Mouse (Mus musculus): ENCODE results near the gene Hipk2. TPM values are rescaled to one million over a fixed set of nuclear protein-coding genes. Genes with fewer than 3 reads are reported as not detected.

Hipk2 gene
- total and polyA plus RNA-seq, 2 experiments from 2014 or later, result 24.9 to 60.3 TPM

DNA sequence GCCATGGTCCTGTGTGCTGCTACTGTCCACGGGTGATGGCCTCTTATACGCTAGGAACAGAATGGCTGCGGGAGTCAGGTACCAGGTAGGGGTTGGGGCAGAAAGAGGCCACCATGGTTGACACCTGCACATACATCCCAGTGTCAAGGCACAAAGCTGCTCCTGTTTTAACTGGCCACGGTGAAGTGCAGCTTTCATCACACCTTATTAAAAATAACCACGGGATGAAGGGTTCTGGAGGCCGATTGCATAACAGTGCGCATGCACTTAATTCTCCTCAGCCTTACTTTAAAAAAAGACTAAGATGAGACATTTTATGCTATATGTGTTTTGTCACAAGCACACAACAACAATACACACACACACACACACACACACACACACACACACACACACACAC lies 132.6 kb downstream of the Hipk2 start:
- H3K27ac ChIP-seq, result no peak overlapping the region
- no peak overlapping the region for H3K9ac ChIP-seq (replicated peaks; ENCODE audit: low read length)
- DNase-seq (ENCODE audit: low spot score) (no peak), ATAC-seq (no peak)
- H3K4me1 ChIP-seq (ENCODE audit: insufficient read depth, low read length), result no peaks in the 10 kb centered on the region
- WGBS, result 95% methylated on average over 7 of the region's 7 CpGs
- TF ChIP-seq CTCF (IDR thresholded peaks at IDR 0.05; ENCODE audit: low read depth), result no peak
- H3K36me3 ChIP-seq (ENCODE audit: insufficient read depth, low read length), result peaks cover 32% of the 10 kb centered on the region
- H3K9me3 ChIP-seq (ENCODE audit: low read length), result no peaks in the 10 kb centered on the region
- no peak overlapping the region for H3K4me3 ChIP-seq (ENCODE audit: low read length)
- H3K27me3 ChIP-seq (ENCODE audit: insufficient read depth, low read length), result no peaks in the 10 kb centered on the region
- no peak overlapping the region for H3K4me2 ChIP-seq (ENCODE audit: low read depth, low read length)

- TF ChIP-seq CTCF (IDR thresholded peaks at IDR 0.05; ENCODE audit: low read depth), result no peak
- DNase-seq (ENCODE audit: low spot score), result no peak
- WGBS, result 93% methylated on average over 3 of the region's 3 CpGs
- Histone ChIP-seq H3K9ac (replicated peaks; ENCODE audit: low read length) (no peak overlapping the region), H3K27ac (no peak overlapping the region), H3K4me2 (ENCODE audit: low read depth, low read length) (no peak overlapping the region), H3K9me3 (ENCODE audit: low read length) (no peaks in the 10 kb centered on the region), H3K36me3 (ENCODE audit: insufficient read depth, low read length) (peaks cover 32% of the 10 kb centered on the region), H3K27me3 (ENCODE audit: insufficient read depth, low read length) (no peaks in the 10 kb centered on the region), H3K4me1 (ENCODE audit: insufficient read depth, low read length) (no peaks in the 10 kb centered on the region), H3K4me3 (ENCODE audit: low read length) (no peak overlapping the region)
- ATAC-seq, result no peak
Measured at GRCm38 (mm10) chr6:38742441-38742840, 133.5 kb downstream of the Hipk2 start.

GRCm38 (mm10) chr6:38741024-38741423 lies 134.9 kb downstream of the Hipk2 start:
- no peak for ATAC-seq
- no peak overlapping the region for H3K4me2 ChIP-seq (ENCODE audit: low read depth, low read length)
- H3K4me3 ChIP-seq (ENCODE audit: low read length), result no peak overlapping the region
- no peak for DNase-seq (ENCODE audit: low spot score)
- no peaks in the 10 kb centered on the region for H3K4me1 ChIP-seq (ENCODE audit: insufficient read depth, low read length)
- WGBS, result 89% methylated on average over 3 of the region's 3 CpGs
- H3K27me3 ChIP-seq (ENCODE audit: insufficient read depth, low read length), result no peaks in the 10 kb centered on the region
- no peak overlapping the region for H3K9ac ChIP-seq (replicated peaks; ENCODE audit: low read length)
- TF ChIP-seq CTCF (IDR thresholded peaks at IDR 0.05; ENCODE audit: low read depth), result peak; percentile 40
- peaks cover 35% of the 10 kb centered on the region for H3K36me3 ChIP-seq (ENCODE audit: insufficient read depth, low read length)
- H3K9me3 ChIP-seq (ENCODE audit: low read length), result no peaks in the 10 kb centered on the region
- H3K27ac ChIP-seq, result no peak overlapping the region

DNA sequence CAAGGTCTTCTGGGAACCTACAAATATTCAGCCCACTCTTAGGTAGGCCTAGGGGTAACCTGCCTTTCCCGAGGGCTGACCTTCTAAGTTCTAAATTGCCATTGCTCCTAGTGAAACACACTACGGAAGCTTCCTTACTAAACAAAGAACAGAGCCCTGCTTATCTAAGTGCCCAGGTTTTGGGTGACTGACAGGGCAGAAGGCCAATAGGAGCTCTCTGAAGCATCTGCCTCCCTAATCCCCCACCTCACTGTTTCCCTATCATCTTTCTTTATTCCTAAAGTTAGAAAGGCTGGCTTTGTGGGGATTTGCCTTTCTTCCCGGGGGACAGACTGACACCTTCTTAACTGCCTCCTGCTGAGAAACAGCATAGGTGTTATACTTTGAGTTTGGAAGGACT lies 136.7 kb downstream of the Hipk2 start:
- Histone ChIP-seq H3K4me3 (ENCODE audit: low read length) (no peak overlapping the region), H3K9ac (replicated peaks; ENCODE audit: low read length) (no peak overlapping the region), H3K4me1 (ENCODE audit: insufficient read depth, low read length) (no peaks in the 10 kb centered on the region), H3K4me2 (ENCODE audit: low read depth, low read length) (no peak overlapping the region), H3K27ac (no peak overlapping the region), H3K9me3 (ENCODE audit: low read length) (no peaks in the 10 kb centered on the region), H3K27me3 (ENCODE audit: insufficient read depth, low read length) (no peaks in the 10 kb centered on the region), H3K36me3 (ENCODE audit: insufficient read depth, low read length) (peaks cover 36% of the 10 kb centered on the region)
- WGBS, result 71% methylated on average over 3 of the region's 3 CpGs
- TF ChIP-seq CTCF (IDR thresholded peaks at IDR 0.05; ENCODE audit: low read depth), result no peak
- ATAC-seq, result no peak
- no peak for DNase-seq (ENCODE audit: low spot score)

- H3K27me3 ChIP-seq (ENCODE audit: insufficient read depth, low read length), result no peaks in the 10 kb centered on the region
- H3K36me3 ChIP-seq (ENCODE audit: insufficient read depth, low read length), result peaks cover 28% of the 10 kb centered on the region
- no peaks in the 10 kb centered on the region for H3K9me3 ChIP-seq (ENCODE audit: low read length)
- no peak for ATAC-seq
- WGBS, result 65% methylated on average over 2 of the region's 2 CpGs
- no peak overlapping the region for H3K27ac ChIP-seq
- H3K4me3 ChIP-seq (ENCODE audit: low read length), result no peak overlapping the region
- no peak overlapping the region for H3K4me2 ChIP-seq (ENCODE audit: low read depth, low read length)
- no peaks in the 10 kb centered on the region for H3K4me1 ChIP-seq (ENCODE audit: insufficient read depth, low read length)
- TF ChIP-seq CTCF (IDR thresholded peaks at IDR 0.05; ENCODE audit: low read depth), result no peak
- DNase-seq (ENCODE audit: low spot score), result no peak
- H3K9ac ChIP-seq (replicated peaks; ENCODE audit: low read length), result no peak overlapping the region
Measured at GRCm38 (mm10) chr6:38737763-38738162, 138.2 kb downstream of the Hipk2 start.

DNA sequence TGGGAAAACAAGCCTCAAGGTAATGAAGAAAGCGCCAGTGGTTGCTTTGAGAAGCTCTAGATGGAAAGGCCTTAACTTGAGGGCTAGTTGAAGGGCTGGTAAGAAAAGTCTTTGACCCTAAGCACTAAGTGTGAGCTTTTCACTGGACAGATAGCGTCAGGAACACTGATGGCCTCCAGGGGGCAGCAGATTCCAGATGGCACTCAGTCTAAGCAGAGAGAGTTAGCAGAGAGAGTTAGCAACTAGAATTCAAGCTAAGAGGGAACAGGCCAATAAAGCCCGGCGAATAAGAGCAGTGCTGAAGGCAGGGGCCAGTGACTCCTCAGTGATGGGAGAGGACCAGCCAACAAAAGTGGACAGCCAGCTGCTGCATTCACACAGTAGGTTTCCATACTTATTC lies 139.7 kb downstream of the Hipk2 start:
- peak; percentile 94 for TF ChIP-seq CTCF (IDR thresholded peaks at IDR 0.05; ENCODE audit: low read depth)
- no peak overlapping the region for H3K4me3 ChIP-seq (ENCODE audit: low read length)
- H3K9ac ChIP-seq (replicated peaks; ENCODE audit: low read length), result no peak overlapping the region
- 18% methylated on average over 4 of the region's 4 CpGs for WGBS
- no peak overlapping the region for H3K4me2 ChIP-seq (ENCODE audit: low read depth, low read length)
- no peaks in the 10 kb centered on the region for H3K4me1 ChIP-seq (ENCODE audit: insufficient read depth, low read length)
- H3K27ac ChIP-seq, result no peak overlapping the region
- ATAC-seq (peak; percentile 81), DNase-seq (ENCODE audit: low spot score) (peak; percentile 85)
- H3K36me3 ChIP-seq (ENCODE audit: insufficient read depth, low read length), result peaks cover 21% of the 10 kb centered on the region
- no peaks in the 10 kb centered on the region for H3K9me3 ChIP-seq (ENCODE audit: low read length)
- H3K27me3 ChIP-seq (ENCODE audit: insufficient read depth, low read length), result no peaks in the 10 kb centered on the region

- no peak overlapping the region for H3K9ac ChIP-seq (replicated peaks; ENCODE audit: low read length)
- no peaks in the 10 kb centered on the region for H3K9me3 ChIP-seq (ENCODE audit: low read length)
- no peak for TF ChIP-seq CTCF (IDR thresholded peaks at IDR 0.05; ENCODE audit: low read depth)
- no peak for ATAC-seq
- H3K27ac ChIP-seq, result no peak overlapping the region
- H3K4me3 ChIP-seq (ENCODE audit: low read length), result no peak overlapping the region
- H3K27me3 ChIP-seq (ENCODE audit: insufficient read depth, low read length), result no peaks in the 10 kb centered on the region
- no peaks in the 10 kb centered on the region for H3K4me1 ChIP-seq (ENCODE audit: insufficient read depth, low read length)
- no peak overlapping the region for H3K4me2 ChIP-seq (ENCODE audit: low read depth, low read length)
- H3K36me3 ChIP-seq (ENCODE audit: insufficient read depth, low read length), result peaks cover 15% of the 10 kb centered on the region; the same call in 1 of the 2 replicates
- WGBS, result 65% methylated on average over 3 of the region's 3 CpGs
- no peak for DNase-seq (ENCODE audit: low spot score)
Measured at GRCm38 (mm10) chr6:38732681-38733080, 143.3 kb downstream of the Hipk2 start.
